Comparison of ENCODE assay signal across 1 mouse cellular context in the genomic region with DNA sequence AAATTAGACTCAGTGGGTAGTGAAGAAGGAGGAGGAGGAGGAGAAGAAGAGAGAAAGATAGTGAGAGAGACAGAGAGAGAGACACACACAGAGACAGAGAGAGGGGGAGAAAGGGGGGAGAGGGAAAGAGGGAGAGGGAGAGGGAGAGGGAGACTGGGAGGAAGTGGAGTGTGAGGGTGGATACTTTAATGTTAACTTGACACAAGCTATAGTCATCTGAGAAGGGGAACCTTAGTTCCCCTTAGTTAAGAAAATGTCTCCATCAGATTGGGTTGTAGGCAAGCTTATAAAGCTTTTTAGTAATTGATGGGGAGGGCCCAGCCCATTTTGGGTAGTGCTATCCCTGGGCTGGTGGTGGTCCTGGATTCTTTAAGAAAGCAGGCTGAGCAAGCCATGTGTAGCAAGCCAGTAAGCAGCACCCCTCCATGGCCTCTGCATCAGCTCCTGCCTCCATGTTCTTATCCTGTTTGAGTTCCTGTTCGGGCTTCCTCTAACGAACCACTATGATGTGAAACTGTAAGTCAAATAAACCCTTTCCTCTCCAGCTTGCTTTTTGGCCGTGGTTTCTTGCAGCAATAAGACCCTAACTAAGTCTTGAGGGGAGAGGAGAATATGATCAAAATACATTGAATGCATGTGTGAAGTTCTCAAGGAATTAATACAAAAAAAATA.
TF ChIP-seq lines count a peak whose summit lies in the region.

No protein-coding gene starts in this region.

TF ChIP-seq in MEL, 35 proteins besides CTCF, POLR2A, EP300 and RAD21:
- TF ChIP-seq ETS1 (IDR thresholded peaks at IDR 0.05; ENCODE audit: low read depth, low read length) (peak; percentile 30; the same call in 1 of the 2 replicates), GATA1 (IDR thresholded peaks at IDR 0.05; ENCODE audit: low read depth, low read length) (peak; percentile 34; the same call in 1 of the 2 replicates), TBP (IDR thresholded peaks at IDR 0.05; ENCODE audit: low read depth, low read length) (peak; percentile 65), SIN3A (IDR thresholded peaks at IDR 0.05; ENCODE audit: low read length) (no peak), MAZ (IDR thresholded peaks at IDR 0.05; ENCODE audit: low read depth, low read length) (peak; percentile 74), CHD1 (IDR thresholded peaks at IDR 0.05; ENCODE audit: low read depth, low read length) (no peak), HCFC1 (IDR thresholded peaks at IDR 0.05; ENCODE audit: low read depth, low read length) (no peak; the same call in 1 of the 2 replicates), POLR2AphosphoS5 (IDR thresholded peaks at IDR 0.05; ENCODE audit: borderline replicate concordance, low read depth, low read length) (no peak), ZMIZ1 (IDR thresholded peaks at IDR 0.05; ENCODE audit: low read depth, low read length) (no peak), SMC3 (IDR thresholded peaks at IDR 0.05; ENCODE audit: low read depth, low read length) (no peak)
